9 mouse cellular contexts compared by ENCODE assay signal in genomic region chr5:98878891-98879290, GRCm38 (mm10). TPM values are rescaled to one million over a fixed set of nuclear protein-coding genes. Genes with fewer than 3 reads are reported as not detected.
DNase-seq lines count a peak whose midpoint lies in the region; ATAC-seq and TF ChIP-seq lines count a peak whose summit lies in the region.
"Had no signal": no experiment of that assay in that cellular context is flagged by ENCODE, and none has a peak within 500 bp of the region (broad histone marks: within the 10 kb centered on the region; RNA-seq: fewer than 3 reads in every experiment).

No protein-coding gene starts in this region.

- DNase-seq in kidney, adult 11 months: peak; percentile 41
- DNase-seq in R1 (ENCODE audit: low read depth, low spot score): peak; percentile 50
- DNase-seq in embryo, embryonic 10 days (ENCODE audit: low spot score): peak; percentile 77
- peak; percentile 66 to 79 for DNase-seq in kidney, postnatal 25 days
- peak; percentile 89 for DNase-seq in lung, embryonic 14.5 days
- peak; percentile 29 for DNase-seq in yolk sac, embryonic 10.5 days (ENCODE audit: low spot score)
- DNase-seq: liver, embryonic 13.5 days had no signal

- no peaks in the 10 kb centered on the region for H3K27me3 ChIP-seq in kidney, embryonic 15.5 days
- H3K27me3 ChIP-seq in lung, embryonic 14.5 days (ENCODE audit: insufficient read depth, low read length): no peaks in the 10 kb centered on the region
- H3K27me3 ChIP-seq: embryonic facial prominence, embryonic 15.5 days; liver, embryonic 13.5 days had no signal

- no peak overlapping the region for H3K4me3 ChIP-seq in kidney, embryonic 15.5 days (replicated peaks)
- H3K4me3 ChIP-seq in lung, embryonic 14.5 days (ENCODE audit: low read depth, low read length): no peak overlapping the region
- H3K4me3 ChIP-seq: embryonic facial prominence, embryonic 15.5 days; liver, embryonic 13.5 days had no signal

- peak; percentile 88 for TF ChIP-seq CTCF in lung, embryonic 14.5 days (IDR thresholded peaks at IDR 0.05; ENCODE audit: low read depth)

- no peaks in the 10 kb centered on the region for H3K9me3 ChIP-seq in kidney, embryonic 15.5 days (replicated peaks)
- no peaks in the 10 kb centered on the region for H3K9me3 ChIP-seq in lung, embryonic 14.5 days (ENCODE audit: low read depth, low read length)
- H3K9me3 ChIP-seq: embryonic facial prominence, embryonic 15.5 days; liver, embryonic 13.5 days had no signal

- ATAC-seq in kidney, embryonic 15.5 days (replicated peaks; ENCODE audit: low FRiP score): no peak
- no peak for ATAC-seq in lung, embryonic 14.5 days (ENCODE audit: insufficient read depth)

- H3K9ac ChIP-seq in kidney, embryonic 15.5 days: no peak overlapping the region
- no peak overlapping the region for H3K9ac ChIP-seq in lung, embryonic 14.5 days
- H3K9ac ChIP-seq: embryonic facial prominence, embryonic 15.5 days; liver, embryonic 13.5 days had no signal

- no peak overlapping the region for H3K4me2 ChIP-seq in kidney, embryonic 15.5 days
- no peak overlapping the region for H3K4me2 ChIP-seq in lung, embryonic 14.5 days
- H3K4me2 ChIP-seq: embryonic facial prominence, embryonic 15.5 days; liver, embryonic 13.5 days had no signal

- 0 out of 2 replicates have a peak, but pooled peaks cover 4% of the 10 kb centered on the region for H3K4me1 ChIP-seq in kidney, embryonic 15.5 days
- no peaks in the 10 kb centered on the region for H3K4me1 ChIP-seq in lung, embryonic 14.5 days (ENCODE audit: insufficient read depth)
- H3K4me1 ChIP-seq: liver, embryonic 13.5 days had no signal

- no peaks in the 10 kb centered on the region for H3K36me3 ChIP-seq in kidney, embryonic 15.5 days
- H3K36me3 ChIP-seq in lung, embryonic 14.5 days (ENCODE audit: insufficient read depth): no peaks in the 10 kb centered on the region
- H3K36me3 ChIP-seq: embryonic facial prominence, embryonic 15.5 days; liver, embryonic 13.5 days had no signal

- H3K27ac ChIP-seq in kidney, embryonic 15.5 days: no peak overlapping the region
- H3K27ac ChIP-seq in lung, embryonic 14.5 days (ENCODE audit: low read depth): no peak overlapping the region
- H3K27ac ChIP-seq: embryonic facial prominence, embryonic 15.5 days; liver, embryonic 13.5 days had no signal

RNA-seq across cellular contexts. Expression of gene Bmp3, which starts 24.7 kb away (rescaled TPM):
- polyA plus RNA-seq in kidney, embryonic 15.5 days (2015; fragmentation: Nextera tagmentation; extraction: Ambion mirVana): 9.5 and 9.9 TPM in 2 replicates
- 11.2 and 11.6 TPM in 2 replicates for polyA plus RNA-seq in lung, embryonic 14.5 days (2014; fragmentation: Nextera tagmentation; extraction: Ambion mirVana)

Comparison
In these comparisons a context has a peak if more than half of its experiments do, and no peak if none do; other contexts are left out.
1. DNase-seq: peak in every context shown above with its lines; median percentile 89 in lung, embryonic 14.5 days; 77 in embryo, embryonic 10 days; 72 in kidney, postnatal 25 days; 50 in R1; 41 in kidney, adult 11 months; 29 in yolk sac, embryonic 10.5 days.